Mouse (Mus musculus) midbrain, embryonic 10.5 days (tissue): Measurements from ENCODE around the gene Sgsm2. TPM values are rescaled to one million over a fixed set of nuclear protein-coding genes. Genes with fewer than 3 reads are reported as not detected.
A peak's percentile ranks its signal among the peaks of the same experiment; 100 is the strongest.
"Not testable (repeated sequence)": the region's sequence is repeated elsewhere in the genome, so short reads cannot be mapped to it uniquely, and the experiment has no call there.

Source experiments
- DNase-seq: peaks from one replicate; pipeline ENCODE4 v3.0.0-alpha.2; 2017; ENCODE audit warnings: low spot score
- H3K27ac ChIP-seq: fragments of 300-500 bp; sonication (generic); replicated peaks from 2 replicates; pipeline ENCODE4 v1.5.1; 2016; ENCODE audit warnings: mild to moderate bottlenecking
- H3K27me3 ChIP-seq: fragments of 300-500 bp; sonication (generic); 2 replicates; pipeline ENCODE4 v1.6.1; 2016; ENCODE audit warnings: low read depth, mild to moderate bottlenecking; ENCODE audit not compliant: poor library complexity, severe bottlenecking
- H3K36me3 ChIP-seq: fragments of 300-500 bp; sonication (generic); 2 replicates; pipeline ENCODE4 v1.6.1; 2016; ENCODE audit warnings: mild to moderate bottlenecking, moderate library complexity
- H3K4me1 ChIP-seq: fragments of 300-500 bp; sonication (generic); 2 replicates; pipeline ENCODE4 v1.6.1; 2016
- H3K4me3 ChIP-seq: fragments of 300-500 bp; sonication (generic); 2 replicates; pipeline ENCODE4 v1.5.1; 2016; ENCODE audit warnings: mild to moderate bottlenecking, moderate library complexity
- H3K9me3 ChIP-seq: fragments of 300-500 bp; sonication (generic); replicated peaks from 2 replicates; pipeline ENCODE4 v1.6.1; 2016; ENCODE audit warnings: mild to moderate bottlenecking
- WGBS: fragments of 180-500 bp; shearing (Covaris S2); methylation state at CpG from one replicate; pipeline ENCODE4 v1.1.7; 2016; 5-methylcytosine and 5-hydroxymethylcytosine counted together
- microRNA-seq: library from miRNA; unstranded; fragments of <30 nt; microRNA quantifications from one replicate; pipeline ENCODE4, GENCODE M21; 2017
- polyA plus RNA-seq: library from polyadenylated mRNA; unstranded; fragments of >200 nt; fragmentation: Nextera tagmentation; extraction: Ambion mirVana; gene quantifications from 2 replicates; pipeline ENCODE4 v1.2.1, GENCODE M21; 2016

Sgsm2 gene
- polyA plus RNA-seq, 1 experiment from 2014 or later = 7.6 TPM

DNA sequence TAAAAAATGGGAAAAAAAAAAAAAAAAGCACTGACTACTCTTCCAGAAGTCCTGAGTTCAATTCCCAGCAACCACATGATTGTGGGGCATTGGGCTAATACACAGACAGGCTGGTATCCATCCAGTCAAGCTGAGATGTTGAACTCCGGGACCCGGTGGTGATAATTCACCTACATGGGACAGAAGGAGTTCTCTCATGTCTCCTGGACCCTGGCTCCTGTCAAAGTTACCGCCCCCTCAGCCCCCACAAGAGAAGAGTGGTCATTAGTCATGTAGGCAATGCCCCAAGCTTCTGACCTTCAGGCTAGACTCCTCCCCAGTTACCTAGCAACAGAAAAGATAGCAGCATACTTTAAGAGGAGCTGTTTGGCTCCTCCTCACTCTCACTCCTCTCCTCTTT lies 85.8 kb downstream of the Sgsm2 start:
- not testable (repeated sequence) for H3K9me3 ChIP-seq, H3K4me1 ChIP-seq, DNase-seq, H3K4me3 ChIP-seq, H3K27me3 ChIP-seq
- peaks cover 74% of the 10 kb centered on the region for H3K36me3 ChIP-seq
- H3K27ac ChIP-seq = peak overlapping the region; percentile 72; the same call in 1 of the 2 replicates
- 85% methylated on average over 3 of the region's 3 CpGs for WGBS

DNA sequence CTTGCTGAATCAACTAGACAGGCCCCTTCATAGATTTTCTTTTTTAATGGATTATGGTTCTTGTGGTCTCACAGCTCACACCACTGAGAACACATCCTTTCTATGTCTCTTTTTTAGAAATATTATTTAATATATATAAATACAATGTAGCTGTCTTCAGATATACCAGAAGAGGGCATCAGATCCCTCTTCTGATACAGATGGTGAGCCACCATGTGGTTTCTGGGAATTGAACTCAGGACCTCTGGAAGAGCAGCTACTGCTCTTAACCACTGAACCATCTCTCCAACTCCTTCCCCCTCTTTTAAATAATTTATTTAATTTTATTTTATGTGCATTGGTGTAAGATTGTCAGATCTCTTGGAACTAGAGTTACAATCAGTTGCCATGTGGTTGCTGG lies 86.7 kb downstream of the Sgsm2 start:
- Histone ChIP-seq H3K27me3 (no peaks in the 10 kb centered on the region), H3K4me3 (no peak overlapping the region), H3K4me1 (peaks cover 8% of the 10 kb centered on the region), H3K9me3 (no peaks in the 10 kb centered on the region), H3K36me3 (peaks cover 78% of the 10 kb centered on the region), H3K27ac (no peak overlapping the region)
- no peak for DNase-seq

DNA sequence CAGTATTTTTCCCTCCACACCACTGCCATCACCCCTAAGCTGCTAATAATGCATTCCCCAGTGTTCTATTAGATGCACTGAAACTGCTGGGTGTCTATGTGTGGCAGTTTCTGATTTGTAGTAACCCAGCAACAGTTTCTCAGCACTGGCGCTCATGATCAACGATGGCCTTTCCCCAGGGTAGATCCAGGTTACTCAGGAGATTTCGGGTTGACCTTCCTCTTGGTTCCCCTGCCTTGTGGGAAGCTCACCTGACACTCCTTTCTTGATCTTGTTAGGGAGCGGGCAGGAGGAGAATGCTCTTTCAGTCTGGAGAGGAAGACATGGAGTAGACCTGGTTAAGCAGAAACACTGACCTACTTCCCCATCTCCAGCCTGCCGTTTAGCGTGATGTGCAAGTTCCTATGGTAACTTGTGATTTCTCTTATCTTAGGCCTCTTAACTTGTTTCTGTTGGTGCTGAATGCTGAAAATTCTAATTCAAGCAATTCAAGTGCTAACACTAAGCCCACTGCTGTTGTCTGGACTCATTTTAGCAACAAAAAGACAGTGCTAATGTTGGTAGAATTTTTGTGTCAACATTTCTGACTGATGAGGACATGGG lies 88.5 kb downstream of the Sgsm2 start:
- H3K36me3 ChIP-seq = peaks cover 79% of the 10 kb centered on the region

DNA sequence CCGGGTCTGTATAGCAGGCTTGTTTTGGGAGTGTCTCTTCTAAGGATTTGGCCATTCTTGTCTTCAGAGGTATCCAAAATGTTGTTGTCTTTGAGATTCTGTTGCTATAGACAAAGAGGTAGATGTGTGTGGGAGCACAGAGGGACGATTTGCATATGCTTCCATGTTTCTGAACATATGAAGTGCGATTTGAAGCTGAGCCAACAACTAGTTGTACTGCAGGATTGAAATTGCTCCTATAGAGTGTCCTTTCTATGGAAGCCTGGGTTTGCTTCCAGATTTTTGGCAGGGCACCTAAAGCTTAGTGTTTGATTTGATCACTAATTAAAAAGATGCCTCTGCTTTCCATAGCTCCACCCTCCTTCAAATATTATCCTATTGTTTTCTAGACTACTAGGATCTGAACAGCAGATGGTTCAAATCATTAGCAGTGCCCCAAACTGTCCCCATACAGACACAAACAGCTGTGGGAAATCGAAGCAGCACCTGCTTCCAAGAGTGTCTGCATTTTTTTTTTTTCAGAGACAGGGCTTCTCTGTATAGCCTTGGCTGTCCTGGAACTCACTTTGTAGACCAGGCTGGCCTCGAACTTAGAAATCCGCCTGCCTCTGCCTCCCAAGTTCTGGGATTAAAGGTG lies 89.5 kb downstream of the Sgsm2 start:
- peaks cover 8% of the 10 kb centered on the region for H3K4me1 ChIP-seq
- H3K27me3 ChIP-seq = no peaks in the 10 kb centered on the region
- H3K9me3 ChIP-seq = no peaks in the 10 kb centered on the region
- WGBS = 95% methylated on average over 6 of the region's 6 CpGs
- peaks cover 78% of the 10 kb centered on the region for H3K36me3 ChIP-seq
- no peak overlapping the region for H3K27ac ChIP-seq
- DNase-seq = no peak
- H3K4me3 ChIP-seq = no peak overlapping the region

More for the DNA sequence above, 88.5 kb downstream of the Sgsm2 start:
- Histone ChIP-seq H3K4me1 (peaks cover 8% of the 10 kb centered on the region), H3K9me3 (no peaks in the 10 kb centered on the region), H3K27me3 (no peaks in the 10 kb centered on the region), H3K27ac (no peak overlapping the region), H3K4me3 (no peak overlapping the region)
- DNase-seq = no peak
- WGBS = 91% methylated on average over 6 of the region's 6 CpGs

DNA sequence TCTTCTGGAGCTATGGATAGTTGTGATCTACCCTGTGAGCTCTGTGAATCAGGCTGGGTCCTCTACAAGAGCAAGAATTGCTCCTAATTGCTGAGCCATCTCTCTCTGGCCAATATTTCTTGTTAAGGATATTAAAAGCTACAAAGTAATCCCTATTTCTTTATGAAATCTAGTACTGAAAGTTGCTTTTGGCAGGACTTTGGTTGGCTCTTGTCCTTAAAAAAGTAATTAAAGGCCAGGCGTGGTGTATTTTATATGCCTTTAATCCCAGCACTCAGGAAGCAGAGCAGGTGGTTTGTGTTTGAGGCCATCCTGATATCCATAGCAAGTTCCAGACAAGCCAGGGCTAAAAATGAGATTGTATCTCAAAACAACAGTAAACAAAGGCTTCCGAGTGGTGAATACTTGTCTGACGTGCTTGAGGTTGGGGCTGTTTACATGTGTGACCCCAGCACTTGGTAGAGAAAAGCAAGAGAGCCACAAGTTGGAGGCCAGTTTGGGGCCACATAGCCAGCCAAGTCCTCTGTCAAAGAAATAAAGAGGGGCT lies 92.7 kb downstream of the Sgsm2 start:
- H3K9me3 ChIP-seq = no peaks in the 10 kb centered on the region
- peaks cover 90% of the 10 kb centered on the region for H3K36me3 ChIP-seq
- 94% methylated on average over 3 of the region's 3 CpGs for WGBS
- H3K4me1 ChIP-seq = no peaks in the 10 kb centered on the region
- H3K27ac ChIP-seq = no peak overlapping the region
- H3K4me3 ChIP-seq = no peak overlapping the region
- no peaks in the 10 kb centered on the region for H3K27me3 ChIP-seq
- DNase-seq = no peak

DNA sequence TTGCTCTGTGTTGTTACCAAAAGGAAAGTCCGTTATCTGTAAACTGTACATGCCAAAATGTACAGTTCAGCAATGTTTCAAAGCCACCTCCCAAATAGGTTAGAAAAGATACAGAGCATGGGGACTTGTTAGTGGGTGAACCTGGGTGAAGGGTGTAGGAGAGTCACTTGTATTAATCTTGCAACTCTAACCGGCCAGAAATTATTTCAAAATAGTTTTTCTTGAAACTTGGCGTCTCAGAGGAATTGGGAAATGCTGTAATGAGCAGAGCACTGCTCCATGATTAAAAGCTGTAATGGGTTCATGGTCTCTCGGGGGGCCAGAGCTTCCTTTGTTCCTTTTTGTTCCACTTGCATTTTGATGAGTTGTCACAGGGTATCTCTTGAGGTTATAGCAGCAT lies 96.2 kb downstream of the Sgsm2 start:
- Histone ChIP-seq H3K4me3 (no peak overlapping the region), H3K9me3 (no peaks in the 10 kb centered on the region), H3K27ac (no peak overlapping the region), H3K27me3 (no peaks in the 10 kb centered on the region), H3K36me3 (peaks cover 90% of the 10 kb centered on the region), H3K4me1 (no peaks in the 10 kb centered on the region)
- DNase-seq = no peak
- WGBS = 91% methylated on average over 4 of the region's 4 CpGs

Small RNAs within 50 kb of the gene (microRNA-seq; reads per million reads assigned to microRNA genes)
- gene Mir6926 = not detected

Other genes starting within 250 kb of the Sgsm2 start
- 25.5 and 26.2 TPM in 2 replicates for gene Cluh, start 247.6 kb downstream of the Sgsm2 start, polyA plus RNA-seq
- 53.0 and 56.1 TPM in 2 replicates for gene Pafah1b1, start 172.4 kb downstream of the Sgsm2 start, polyA plus RNA-seq
- gene Mettl16, start 126.2 kb downstream of the Sgsm2 start, polyA plus RNA-seq = 63.3 and 71.6 TPM in 2 replicates
- gene Mnt, start 66.1 kb downstream of the Sgsm2 start, polyA plus RNA-seq = 4.2 and 5.5 TPM in 2 replicates
- 46.3 and 49.7 TPM in 2 replicates for gene Tsr1, start 1.0 kb upstream of the Sgsm2 start, polyA plus RNA-seq
- 17.8 and 20.7 TPM in 2 replicates for gene Smg6, start 28.8 kb upstream of the Sgsm2 start, polyA plus RNA-seq
- gene Srr, start 28.9 kb upstream of the Sgsm2 start, polyA plus RNA-seq = 14.4 and 19.5 TPM in 2 replicates